Mouse (Mus musculus) Muller cell, postnatal 12 days (primary cell): Measurements from ENCODE around the gene Dst.

Source experiments
- DNase-seq: peaks from one replicate; pipeline ENCODE4 v3.0.0-alpha.2; 2015; ENCODE audit errors: inconsistent ontology term

Gene Dst

DNA sequence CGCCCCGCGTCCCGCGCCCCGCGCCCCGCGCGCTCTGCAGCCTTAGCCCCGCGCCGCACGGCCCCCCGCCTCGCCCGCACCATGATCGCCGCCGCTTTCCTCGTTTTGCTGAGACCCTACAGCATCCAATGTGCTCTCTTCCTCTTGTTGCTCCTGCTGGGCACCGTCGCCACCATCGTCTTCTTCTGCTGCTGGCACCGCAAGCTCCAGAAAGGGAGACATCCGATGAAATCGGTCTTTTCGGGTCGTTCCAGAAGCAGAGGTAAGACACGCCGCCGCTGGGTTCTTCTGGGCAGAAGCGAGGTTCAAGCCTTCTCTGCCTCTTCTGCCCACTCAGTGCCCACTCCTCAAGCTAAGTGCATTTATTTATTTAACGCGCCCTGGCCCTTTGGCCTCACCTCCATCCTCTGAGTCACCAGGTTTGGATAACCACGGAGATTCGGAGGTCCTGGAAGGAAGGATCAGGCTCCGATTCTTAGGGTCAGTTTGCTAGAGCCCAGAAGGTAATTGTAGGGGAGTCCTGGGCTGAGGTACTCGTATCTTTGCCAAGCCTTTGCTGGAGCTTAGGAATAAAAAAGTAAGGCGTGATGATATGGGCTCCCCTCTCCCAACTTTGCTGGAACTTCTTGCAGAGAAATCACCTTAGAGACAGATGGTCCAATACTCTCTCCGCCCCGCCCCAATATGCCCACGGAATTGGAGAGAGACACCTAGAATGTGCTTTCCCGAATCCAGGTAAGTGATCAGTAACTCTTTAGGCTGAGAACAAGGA is at the start of gene Dst:
TSS of gene Dst (plus strand) at position 35 of the 772 bp plus-strand sequence.
- no peak for DNase-seq

DNA sequence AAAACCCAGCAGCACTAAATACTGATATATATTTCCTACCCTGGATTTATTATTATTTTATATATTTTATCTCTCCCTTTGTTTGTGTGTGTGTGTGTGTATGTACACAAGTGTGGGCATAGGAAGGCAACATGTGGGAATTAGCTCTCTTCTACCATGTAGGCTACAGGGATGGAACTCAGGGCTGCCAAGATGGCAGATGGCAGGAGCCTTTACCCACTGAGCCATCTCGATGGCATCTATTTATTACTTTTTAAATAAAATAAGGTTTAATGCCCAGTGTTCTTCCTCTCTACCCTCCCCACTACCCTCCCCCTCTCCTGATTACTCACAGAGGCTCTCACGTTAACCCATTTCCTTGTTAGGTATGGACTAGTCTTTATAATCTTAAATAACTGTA is 39.0 kb upstream of the Dst start:
- DNase-seq: no peak

- DNase-seq: no peak
Observed at GRCm38 (mm10) chr1:33869437-33869836, 38.6 kb upstream of the Dst start.

GRCm38 (mm10) chr1:33873561-33873960 is 34.5 kb upstream of the Dst start:
- no peak for DNase-seq

DNA sequence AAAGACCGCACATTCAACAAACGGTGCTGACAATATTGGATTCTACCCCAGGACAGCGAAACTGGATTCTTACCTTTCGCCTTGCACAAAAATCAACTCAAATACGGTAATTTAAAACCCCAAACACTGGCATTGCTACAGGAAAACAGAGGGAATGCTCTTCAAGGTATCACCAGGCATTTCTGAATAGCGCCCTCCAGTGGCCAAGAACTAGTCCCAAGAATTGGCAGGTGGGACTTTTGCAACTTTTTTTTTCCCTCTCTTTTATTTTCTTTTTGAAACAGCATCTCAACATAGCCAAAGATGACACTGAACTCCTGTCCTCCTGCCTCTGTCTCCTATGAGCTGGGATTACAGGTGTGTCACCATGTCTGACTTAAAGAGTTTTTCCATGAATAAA is 32.3 kb upstream of the Dst start:
- DNase-seq: no peak

DNA sequence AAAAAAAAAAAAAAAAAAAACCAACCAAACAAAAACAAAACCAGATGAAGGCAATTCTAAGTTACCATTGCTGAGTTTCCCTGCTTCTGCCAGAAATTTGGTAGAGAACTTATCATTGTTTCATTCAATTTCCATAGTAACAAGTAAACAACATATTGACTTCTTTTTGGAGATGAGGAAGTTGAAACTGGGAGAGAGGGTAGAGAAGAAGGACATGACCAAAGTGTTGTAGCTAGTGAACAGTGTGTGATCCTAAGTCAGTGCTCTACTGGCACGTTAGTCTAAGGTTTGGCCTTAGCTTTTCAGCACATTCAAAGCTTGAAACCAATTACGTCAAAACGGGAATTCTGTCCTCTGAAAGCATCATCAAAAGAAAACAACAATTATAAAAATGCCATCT is 31.6 kb upstream of the Dst start:
- DNase-seq: no peak

GRCm38 (mm10) chr1:33878170-33878569 is 29.9 kb upstream of the Dst start:
- no peak for DNase-seq

DNA sequence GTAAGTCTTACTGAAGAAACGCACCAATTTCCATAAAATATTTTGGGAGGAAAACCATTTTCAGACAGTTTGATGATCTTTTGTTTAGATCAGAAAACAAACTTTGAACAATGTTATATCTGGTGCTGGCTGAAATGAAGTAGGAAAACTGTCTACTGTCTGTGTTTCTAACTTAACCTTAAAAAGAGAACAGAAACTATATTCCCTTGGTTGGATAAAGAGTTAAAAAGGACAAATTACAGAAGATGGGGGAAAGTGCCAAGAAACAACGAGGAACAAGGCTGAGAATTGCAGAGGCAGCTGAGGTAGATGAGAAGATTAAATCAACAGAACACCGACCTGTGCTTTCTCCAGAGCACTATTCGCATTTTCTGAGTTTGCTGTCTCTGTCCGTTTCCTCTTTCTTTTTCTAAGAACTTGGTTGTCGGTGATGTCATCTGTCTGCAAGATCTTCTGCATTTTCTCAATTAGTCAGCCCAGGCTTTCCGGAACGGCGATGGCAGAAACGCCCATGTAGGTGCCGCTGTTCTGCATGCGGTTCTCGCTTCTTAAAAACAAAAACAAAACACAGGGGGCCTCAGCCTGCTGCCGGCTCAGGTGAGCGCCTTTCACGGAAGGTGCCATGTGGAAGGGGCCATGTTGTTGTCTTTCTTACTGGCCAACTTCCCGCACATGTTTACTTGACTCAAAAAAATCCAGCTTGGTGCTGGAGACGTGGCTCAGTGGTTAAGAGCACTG is 24.8 kb upstream of the Dst start:
- DNase-seq: peak; percentile 26

- DNase-seq: no peak
Observed at GRCm38 (mm10) chr1:33892784-33893183, 15.2 kb upstream of the Dst start.

DNA sequence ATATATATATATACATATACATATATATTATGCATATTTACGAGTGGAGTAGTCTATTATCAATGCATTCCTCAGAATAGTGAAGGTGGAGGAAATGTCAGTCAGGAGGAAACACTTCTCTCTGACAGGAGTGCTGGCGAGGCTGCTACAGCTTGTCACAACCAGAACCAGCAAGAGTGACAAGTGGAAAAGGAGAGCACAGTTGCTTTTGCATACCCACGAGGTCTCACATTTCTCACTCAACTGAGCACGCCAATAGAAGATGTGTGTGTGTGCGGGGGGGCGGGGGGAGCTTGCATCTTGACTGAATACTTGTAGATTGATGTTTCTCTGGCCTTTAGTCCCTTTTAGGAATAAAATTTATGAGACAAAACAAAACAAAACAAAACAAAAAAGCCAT is 11.9 kb upstream of the Dst start:
- no peak for DNase-seq

- no peak for DNase-seq
Observed at GRCm38 (mm10) chr1:33896666-33897065, 11.4 kb upstream of the Dst start.

DNA sequence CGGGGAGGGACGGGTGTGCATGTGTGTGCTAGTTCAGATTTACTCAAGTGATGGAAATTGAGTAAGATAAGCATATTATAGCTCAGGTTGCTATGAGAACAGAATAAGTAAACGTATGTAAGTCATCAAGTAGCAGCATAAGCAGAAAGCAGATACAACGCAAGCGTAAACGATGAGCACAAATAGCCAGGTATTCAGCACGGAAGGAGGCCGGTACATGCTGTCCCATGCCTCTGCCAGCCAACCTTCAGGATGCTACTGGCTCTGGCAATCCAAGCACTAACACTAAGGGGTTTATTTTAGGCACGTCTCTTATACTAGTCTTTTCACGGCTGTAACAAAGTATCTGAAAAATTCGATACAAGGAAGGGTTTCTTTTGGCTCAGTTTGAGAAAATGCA is 10.6 kb upstream of the Dst start:
- DNase-seq: no peak

DNA sequence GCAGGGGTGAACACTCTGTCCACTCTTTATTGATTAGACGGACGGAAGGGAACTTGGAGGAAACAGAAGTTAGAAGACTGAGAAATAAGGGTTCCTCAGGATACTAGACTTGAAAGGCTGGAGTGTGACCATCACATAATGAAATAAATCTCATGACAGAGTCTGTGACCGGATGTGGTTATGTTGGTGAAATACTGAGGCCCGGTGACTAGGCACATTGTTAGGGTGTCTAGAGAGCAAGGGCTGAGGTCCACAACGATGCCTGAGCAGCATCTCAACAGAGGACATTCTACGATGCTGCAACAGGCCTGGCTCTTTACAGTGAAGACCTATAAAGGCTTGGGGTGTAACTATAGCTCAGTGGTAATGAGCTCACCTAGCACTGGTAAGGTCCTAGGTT is 9.7 kb upstream of the Dst start:
- no peak for DNase-seq

DNA sequence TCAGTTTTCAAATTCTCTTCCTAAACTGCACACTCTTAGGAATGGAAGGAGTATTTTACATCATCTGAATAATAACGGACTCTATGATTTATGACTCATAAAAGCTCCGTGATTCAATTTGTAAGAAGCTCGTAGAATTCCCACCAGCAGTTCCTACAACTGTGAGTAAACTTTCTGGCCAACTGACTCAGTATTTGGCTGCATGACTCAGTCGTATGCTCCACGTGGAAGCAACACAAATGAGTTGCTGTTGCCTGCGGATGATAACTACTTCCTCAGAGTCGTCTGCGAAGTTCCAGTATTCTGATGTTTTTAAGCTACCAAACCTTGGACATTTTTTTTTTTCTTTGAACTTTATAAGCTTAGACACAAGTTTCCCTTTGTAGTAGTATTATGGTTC is 7.8 kb upstream of the Dst start:
- DNase-seq: peak; percentile 40

DNA sequence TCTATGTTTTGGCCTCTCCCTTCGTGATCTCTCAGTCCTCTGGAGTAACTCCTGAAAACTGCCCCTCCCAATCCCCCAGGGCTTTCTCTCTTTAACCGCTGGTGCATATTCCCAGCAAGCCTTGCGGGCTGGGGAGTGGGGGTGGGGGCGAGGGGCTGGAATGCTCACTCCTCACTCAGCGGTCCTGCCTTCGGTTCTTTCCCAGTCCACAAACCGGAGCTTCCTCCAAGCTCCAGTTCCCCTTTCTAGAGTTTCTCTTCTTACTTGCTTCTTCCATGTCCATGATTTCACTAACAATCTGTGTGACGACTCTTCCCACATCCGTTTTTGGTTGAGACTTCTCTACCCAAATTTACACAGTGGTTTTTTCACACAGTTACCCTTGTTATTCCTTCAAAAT is 4.4 kb upstream of the Dst start:
- peak; percentile 9 for DNase-seq

GRCm38 (mm10) chr1:33906216-33906615 is 1.8 kb upstream of the Dst start:
- no peak for DNase-seq

DNA sequence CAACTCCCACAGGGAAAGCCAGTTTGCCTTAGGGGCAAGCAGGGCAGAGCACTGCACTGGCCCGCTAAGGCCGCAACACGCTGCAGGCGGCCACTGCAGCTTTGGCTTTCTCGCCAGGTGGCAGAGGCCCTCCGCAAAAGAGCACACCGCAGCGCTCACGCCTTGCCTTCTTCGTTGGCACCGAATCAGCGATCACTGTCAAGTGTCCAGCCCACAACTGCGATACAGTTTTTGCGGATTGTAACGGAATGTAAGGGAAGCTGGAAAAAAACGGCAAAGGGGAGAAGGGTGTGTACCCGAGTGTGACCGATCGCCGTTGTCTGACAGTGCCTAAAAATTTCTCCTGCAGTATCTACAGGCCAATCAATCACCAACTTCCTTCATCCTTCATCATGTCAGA is 1.1 kb upstream of the Dst start:
- DNase-seq: peak; percentile 55

GRCm38 (mm10) chr1:33907421-33908190 is 419 bp upstream of the Dst start, which contains the start of gene Bend6:
Gene Bend6, minus strand, starts transcription at chr1:33907816.
- peak; percentile 87 for DNase-seq

GRCm38 (mm10) chr1:33911589-33911988 is 3.6 kb downstream of the Dst start:
- DNase-seq: no peak

GRCm38 (mm10) chr1:33916554-33916953 is 8.5 kb downstream of the Dst start:
- no peak for DNase-seq

GRCm38 (mm10) chr1:33922975-33923374 is 14.9 kb downstream of the Dst start:
- DNase-seq: no peak

DNA sequence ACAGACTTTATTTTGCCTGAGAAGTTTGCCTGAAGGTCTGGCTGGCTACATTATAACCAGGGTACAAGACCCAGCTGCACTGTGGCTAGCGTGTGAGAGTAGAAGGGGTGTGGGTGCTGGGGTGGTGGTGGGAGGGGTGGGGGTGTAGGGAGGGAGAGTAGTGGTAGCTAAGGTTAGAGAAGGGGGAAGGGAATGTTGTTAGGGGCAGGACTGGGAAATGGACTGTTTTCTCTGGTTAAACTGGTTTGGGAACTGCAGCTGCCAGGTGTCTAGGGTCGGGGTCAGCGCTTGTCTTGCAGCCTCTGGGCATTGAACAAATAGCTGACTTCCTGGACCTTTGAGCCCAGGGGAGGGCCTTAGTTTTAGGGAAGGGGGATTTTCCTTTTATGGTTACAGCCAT is 17.3 kb downstream of the Dst start:
- DNase-seq: no peak

GRCm38 (mm10) chr1:33927466-33927865 is 19.4 kb downstream of the Dst start:
- no peak for DNase-seq
